Mouse (Mus musculus) macrophage (primary cell): Measurements from ENCODE around the gene Rnf166. TPM values are rescaled to one million over a fixed set of nuclear protein-coding genes. Genes with fewer than 3 reads are reported as not detected.

Experiments
- H3K27ac ChIP-seq: fragments of 350-480 bp; formaldehyde crosslinking; 2 replicates; pipeline ENCODE4 v1.9.0; 2021
- H3K36me3 ChIP-seq: fragments of 350-480 bp; formaldehyde crosslinking; 2 replicates; pipeline ENCODE4 v1.9.0; 2021; ENCODE audit errors: inconsistent target
- H3K4me3 ChIP-seq: fragments of 350-480 bp; formaldehyde crosslinking; 2 replicates; pipeline ENCODE4 v1.9.0; 2021; ENCODE audit errors: inconsistent target
- H3K79me2 ChIP-seq: fragments of 350-480 bp; formaldehyde crosslinking; 2 replicates; pipeline ENCODE4 v1.9.0; 2021; ENCODE audit errors: inconsistent target
- WGBS: methylation state at CpG from one replicate; pipeline ENCODE4 v1.1.7; 2026; ENCODE audit warnings: inconsistent platforms; ENCODE audit not compliant: missing documents; 5-methylcytosine and 5-hydroxymethylcytosine counted together
- polyA plus RNA-seq: library from polyadenylated mRNA; stranded (reverse); fragments of 250-400 nt; gene quantifications from 3 replicates; pipeline ENCODE4 v1.2.4, GENCODE M21; 2018; ENCODE audit warnings: inconsistent platforms

The Rnf166 gene
- polyA plus RNA-seq, 1 experiment from 2014 or later = 108 TPM

DNA sequence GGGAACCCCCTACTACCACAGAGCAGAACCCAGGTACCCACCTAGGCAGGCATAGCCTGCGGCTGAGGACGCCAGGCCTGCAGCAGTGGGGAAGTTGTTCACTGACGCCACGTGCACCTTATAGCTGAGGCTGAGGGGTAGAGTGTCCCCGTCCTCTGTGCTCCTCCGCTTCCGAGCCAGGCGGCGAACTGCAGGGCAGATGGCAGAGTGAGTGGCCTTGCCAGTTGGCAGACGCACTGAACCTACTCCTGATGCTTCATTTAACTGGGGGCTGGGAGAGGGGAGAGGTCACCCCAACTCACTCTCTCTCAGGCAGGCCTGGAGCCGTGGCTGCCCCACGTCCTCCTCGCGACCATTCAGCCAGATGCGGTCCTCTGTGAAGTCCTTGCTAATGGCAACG lies 36.5 kb downstream of the Rnf166 start:
- Histone ChIP-seq H3K4me3 (no peak overlapping the region), H3K79me2 (peaks cover 37% of the 10 kb centered on the region; the same call in 1 of the 2 replicates), H3K36me3 (no peaks in the 10 kb centered on the region), H3K27ac (no peak overlapping the region)
- WGBS = 95% methylated on average over 16 of the region's 16 CpGs

- Histone ChIP-seq H3K4me3 (no peak overlapping the region), H3K79me2 (peaks cover 45% of the 10 kb centered on the region; the same call in 1 of the 2 replicates), H3K27ac (peak overlapping the region; percentile 46), H3K36me3 (no peaks in the 10 kb centered on the region)
- WGBS = 76% methylated on average over 13 of the region's 13 CpGs
These were observed 38.0 kb downstream of the Rnf166 start for GRCm38 (mm10) chr8:122437708-122438331.

DNA sequence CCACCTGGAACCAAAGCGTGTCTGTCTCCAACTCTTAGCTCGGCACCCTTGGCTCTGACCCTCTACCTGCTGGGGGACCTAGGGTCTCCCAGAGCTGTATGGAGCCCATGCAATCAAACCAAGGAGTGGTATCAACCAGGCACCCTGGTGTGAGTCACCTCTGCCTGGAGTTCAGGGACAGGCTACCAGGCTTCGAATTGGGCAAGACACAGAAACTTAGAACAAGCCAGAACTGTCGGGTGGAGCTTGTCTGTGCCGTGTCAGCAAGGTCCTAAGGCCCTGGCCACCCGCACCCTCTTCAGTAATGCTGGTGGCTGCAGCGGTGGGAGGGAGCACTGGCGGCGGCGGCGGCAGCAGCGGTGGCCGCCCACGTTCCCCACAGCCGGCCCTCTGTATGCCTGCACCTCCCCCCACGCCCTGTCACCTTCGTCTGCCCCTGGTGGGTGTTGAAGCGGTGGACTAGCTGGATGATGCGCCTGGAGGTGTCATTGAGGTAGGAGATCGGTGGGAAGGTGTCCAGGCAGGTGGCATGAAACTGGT lies 39.2 kb downstream of the Rnf166 start:
- Histone ChIP-seq H3K27ac (no peak overlapping the region), H3K79me2 (peaks cover 43% of the 10 kb centered on the region), H3K36me3 (no peaks in the 10 kb centered on the region), H3K4me3 (no peak overlapping the region)
- 67% methylated on average over 19 of the region's 20 CpGs for WGBS

DNA sequence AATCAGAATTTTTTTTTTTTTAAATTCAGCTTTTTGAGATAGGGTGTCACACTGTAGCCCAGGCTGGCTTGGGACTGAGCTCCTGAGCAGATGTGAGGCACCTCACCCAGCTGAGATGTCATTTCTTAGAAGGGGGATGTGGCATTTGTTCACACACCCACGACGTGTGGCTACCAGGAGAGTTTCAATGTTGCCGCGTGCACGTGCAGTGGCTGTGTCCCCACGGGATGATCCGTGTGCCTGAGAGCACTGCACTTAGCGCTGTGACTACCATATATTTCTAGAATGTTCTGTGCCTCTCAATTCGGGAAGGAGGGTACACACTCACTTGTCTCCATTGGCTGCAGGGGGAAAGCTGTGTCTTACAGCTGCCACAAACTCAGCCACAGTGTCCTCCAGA lies 39.7 kb downstream of the Rnf166 start:
- 88% methylated on average over 9 of the region's 9 CpGs for WGBS
- no peak overlapping the region for H3K4me3 ChIP-seq
- H3K79me2 ChIP-seq = peaks cover 43% of the 10 kb centered on the region
- H3K27ac ChIP-seq = no peak overlapping the region
- H3K36me3 ChIP-seq = no peaks in the 10 kb centered on the region

GRCm38 (mm10) chr8:122435375-122435774 lies 40.5 kb downstream of the Rnf166 start:
- no peak overlapping the region for H3K27ac ChIP-seq
- no peaks in the 10 kb centered on the region for H3K36me3 ChIP-seq
- WGBS = 95% methylated on average over 6 of the region's 6 CpGs
- no peak overlapping the region for H3K4me3 ChIP-seq
- H3K79me2 ChIP-seq = peaks cover 43% of the 10 kb centered on the region

DNA sequence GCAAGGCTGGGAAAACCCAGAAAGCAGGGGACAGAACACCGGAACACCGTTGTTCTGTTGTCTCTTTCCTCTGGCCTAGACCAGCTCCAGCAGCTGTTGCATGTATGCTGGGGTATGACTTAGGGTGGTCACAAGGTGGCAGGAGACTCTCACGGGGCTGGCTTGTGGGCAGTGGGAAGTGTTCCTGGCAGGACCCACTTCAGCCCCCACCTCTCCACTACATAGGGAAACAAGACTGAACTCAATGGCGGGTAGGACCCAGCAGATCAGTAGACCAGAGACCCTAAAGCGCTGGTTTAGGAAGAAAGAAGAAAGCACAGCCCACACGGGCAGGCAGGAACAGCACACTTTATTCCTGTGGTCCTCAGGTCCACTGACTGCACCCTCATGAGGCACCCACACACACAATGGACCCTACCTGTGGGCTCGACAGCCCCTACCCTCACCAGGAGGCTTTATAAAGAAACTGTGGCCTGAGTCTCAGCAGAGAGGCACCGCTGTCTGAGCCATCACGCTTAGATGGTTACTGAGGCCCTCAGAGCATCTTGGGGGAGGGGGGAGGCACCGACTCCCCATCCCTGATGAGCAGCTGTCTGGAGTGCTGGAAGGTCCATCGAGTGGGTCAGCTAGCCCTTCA lies 42.5 kb downstream of the Rnf166 start:
- H3K36me3 ChIP-seq = 0 out of 2 replicates have a peak, but pooled peaks cover 6% of the 10 kb centered on the region
- 69% methylated on average over 10 of the region's 11 CpGs for WGBS
- H3K79me2 ChIP-seq = peaks cover 48% of the 10 kb centered on the region
- peak overlapping the region; percentile 91 for H3K4me3 ChIP-seq
- H3K27ac ChIP-seq = peak overlapping the region; percentile 97

- Histone ChIP-seq H3K36me3 (peaks cover 14% of the 10 kb centered on the region), H3K27ac (peak within 1 kb of the TSS; percentile 97), H3K4me3 (peak within 1 kb of the TSS; percentile 91), H3K79me2 (peaks cover 56% of the 10 kb centered on the region)
- WGBS = 1% methylated on average over 39 of the region's 45 CpGs
These were observed 43.2 kb downstream of the Rnf166 start, which contains the start of gene Cyba for GRCm38 (mm10) chr8:122432443-122433268. TSS of gene Cyba (minus strand) at chr8:122432930.

DNA sequence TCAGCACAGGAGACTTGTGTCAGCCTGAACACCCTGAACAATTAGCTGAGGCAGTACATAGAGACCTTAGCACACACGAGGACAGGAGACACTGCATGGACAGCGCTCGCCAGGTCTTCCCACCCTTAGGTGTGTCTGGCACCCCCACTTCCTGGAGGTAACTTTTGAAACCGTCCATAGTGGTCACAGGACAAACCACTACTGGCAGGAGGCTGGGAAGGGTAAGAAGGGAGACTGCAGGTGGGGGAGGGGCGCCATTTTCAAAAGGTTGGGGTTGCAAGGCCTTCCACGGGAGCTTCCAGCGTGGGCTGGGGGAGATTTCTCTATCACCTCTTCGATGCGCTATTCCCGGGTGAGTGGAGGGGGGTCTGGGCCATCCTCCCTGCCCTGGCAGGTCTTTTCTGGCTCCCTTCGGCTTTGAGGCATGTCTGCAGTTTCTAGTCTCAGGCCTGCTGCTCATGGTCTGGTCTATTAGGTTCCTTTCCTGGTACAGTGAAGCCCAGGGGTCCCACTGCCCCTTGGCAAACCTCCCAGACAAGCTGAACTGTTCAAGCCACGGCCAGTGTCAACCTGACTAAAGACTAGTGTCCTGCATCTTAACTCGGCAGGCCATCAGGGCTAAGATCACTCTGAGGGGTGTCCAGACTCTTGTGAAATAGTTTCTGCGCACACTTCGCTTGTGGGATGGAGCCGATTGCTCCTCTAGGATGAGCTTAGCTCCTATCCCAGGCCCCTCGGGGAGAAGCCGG lies 44.0 kb downstream of the Rnf166 start:
- peak overlapping the region; percentile 97 for H3K27ac ChIP-seq
- 11% methylated on average over 14 of the region's 18 CpGs for WGBS
- H3K36me3 ChIP-seq = peaks cover 22% of the 10 kb centered on the region
- H3K79me2 ChIP-seq = peaks cover 64% of the 10 kb centered on the region
- H3K4me3 ChIP-seq = peak overlapping the region; percentile 91

DNA sequence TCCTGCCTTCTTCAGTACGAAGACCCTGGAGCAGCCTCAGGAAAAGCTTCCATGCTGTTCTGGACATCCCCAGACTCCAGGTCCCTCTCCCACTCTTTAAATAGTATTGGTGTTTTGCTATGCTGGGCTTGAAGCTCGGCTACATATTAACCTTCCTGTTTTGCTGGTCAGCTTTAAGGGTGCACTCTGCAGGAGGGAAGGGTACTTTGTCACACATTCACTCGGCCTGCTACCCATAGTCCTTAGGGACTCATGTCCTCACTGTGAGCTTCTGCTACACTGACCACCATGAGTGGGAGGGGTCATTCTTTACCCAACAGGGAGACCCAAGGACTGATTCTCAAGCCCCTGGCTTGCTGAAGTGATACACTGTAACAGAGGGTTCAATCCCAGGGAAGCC lies 45.2 kb downstream of the Rnf166 start:
- Histone ChIP-seq H3K79me2 (peaks cover 76% of the 10 kb centered on the region), H3K36me3 (peaks cover 34% of the 10 kb centered on the region), H3K4me3 (peak overlapping the region; percentile 91; the same call in 1 of the 2 replicates), H3K27ac (peak overlapping the region; percentile 97)
- WGBS = 49% methylated on average over 3 of the region's 3 CpGs

- Histone ChIP-seq H3K27ac (peak overlapping the region; percentile 97), H3K4me3 (peak overlapping the region; percentile 91; the same call in 1 of the 2 replicates), H3K79me2 (peaks cover 81% of the 10 kb centered on the region), H3K36me3 (peaks cover 39% of the 10 kb centered on the region)
- WGBS = 0% methylated on average over 9 of the region's 10 CpGs
These were observed 45.7 kb downstream of the Rnf166 start for GRCm38 (mm10) chr8:122430058-122430636.

- 74% methylated on average over 9 of the region's 9 CpGs for WGBS
- H3K27ac ChIP-seq = 0 out of 2 replicates have a peak overlapping the region, but pooled peaks have one; percentile 97
- H3K4me3 ChIP-seq = no peak overlapping the region
These were observed 47.7 kb downstream of the Rnf166 start for GRCm38 (mm10) chr8:122428163-122428562.

GRCm38 (mm10) chr8:122427607-122428006 lies 48.3 kb downstream of the Rnf166 start:
- Histone ChIP-seq H3K27ac (no peak overlapping the region), H3K79me2 (peaks cover 73% of the 10 kb centered on the region), H3K4me3 (no peak overlapping the region), H3K36me3 (peaks cover 64% of the 10 kb centered on the region)
- WGBS = 95% methylated on average over 7 of the region's 7 CpGs

More at GRCm38 (mm10) chr8:122428163-122428562, 47.7 kb downstream of the Rnf166 start:
- peaks cover 78% of the 10 kb centered on the region for H3K79me2 ChIP-seq
- peaks cover 59% of the 10 kb centered on the region for H3K36me3 ChIP-seq

DNA sequence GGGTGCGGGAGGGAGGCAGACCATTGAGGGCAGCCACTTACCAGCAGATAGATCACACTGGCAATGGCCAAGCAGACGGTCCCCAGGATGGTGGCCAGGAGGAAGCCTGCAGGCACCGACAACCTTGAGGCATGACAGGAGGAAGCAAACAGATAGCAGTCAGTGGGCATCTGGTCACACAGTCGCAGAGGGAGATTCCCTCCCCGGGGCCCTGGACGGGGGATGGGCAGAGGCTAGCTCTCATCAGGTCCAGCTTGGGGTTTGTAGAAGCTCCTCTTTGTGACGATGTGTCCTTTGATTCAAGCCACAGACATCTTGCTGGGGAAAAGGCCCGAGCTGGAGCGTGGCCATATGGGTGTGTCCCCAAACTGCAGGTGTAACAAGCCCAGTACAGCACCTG lies 49.7 kb downstream of the Rnf166 start:
- no peak overlapping the region for H3K4me3 ChIP-seq
- H3K36me3 ChIP-seq = peaks cover 64% of the 10 kb centered on the region
- no peak overlapping the region for H3K27ac ChIP-seq
- peaks cover 60% of the 10 kb centered on the region for H3K79me2 ChIP-seq
- WGBS = 93% methylated on average over 9 of the region's 9 CpGs
